Comparison of ENCODE assay signal across 19 mouse cellular contexts in the genomic region with DNA sequence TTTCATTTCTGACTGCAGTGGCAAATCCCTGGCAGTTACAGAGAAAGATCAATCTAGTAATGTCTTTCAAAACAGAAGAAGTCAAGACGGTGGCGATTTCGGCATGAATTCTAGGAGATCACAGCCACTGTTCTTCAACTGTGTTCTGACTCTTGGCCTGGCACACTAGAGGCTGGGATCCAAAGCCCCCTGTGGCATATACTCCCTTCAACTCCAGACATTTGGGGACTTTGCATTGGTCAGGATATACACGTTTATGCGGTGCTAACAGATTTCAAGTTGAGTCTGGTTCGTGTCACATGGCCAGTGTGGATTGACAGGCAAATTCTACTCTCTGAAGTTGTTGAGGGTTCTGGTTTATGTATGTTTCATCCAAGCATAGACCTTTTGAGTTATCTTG.
DNase-seq lines count a peak whose midpoint lies in the region.
"Had no signal": no experiment of that assay in that cellular context is flagged by ENCODE, and none has a peak within 500 bp of the region (broad histone marks: within the 10 kb centered on the region; RNA-seq: fewer than 3 reads in every experiment).

No protein-coding gene starts in this region.

- H3K4me1 ChIP-seq in heart, embryonic 10.5 days, result peaks cover 14% of the 10 kb centered on the region; the same call in 1 of the 2 replicates
- no peaks in the 10 kb centered on the region for H3K4me1 ChIP-seq in limb, embryonic 10.5 days

- no peaks in the 10 kb centered on the region for H3K9me3 ChIP-seq in heart, embryonic 10.5 days
- no peaks in the 10 kb centered on the region for H3K9me3 ChIP-seq in limb, embryonic 10.5 days (replicated peaks)
- H3K9me3 ChIP-seq: G1E had no signal

- intact Hi-C loops in heart, postnatal 14 days (cut with DNase I), result no loop called here

- H3K27me3 ChIP-seq in heart, embryonic 10.5 days (ENCODE audit: insufficient read depth, poor library complexity, severe bottlenecking), result peaks cover 44% of the 10 kb centered on the region
- H3K27me3 ChIP-seq in limb, embryonic 10.5 days (ENCODE audit: low read depth, poor library complexity, severe bottlenecking), result 0 out of 2 replicates have a peak, but pooled peaks cover 3% of the 10 kb centered on the region
- H3K27me3 ChIP-seq: CH12.LX had no signal

- no peaks in the 10 kb centered on the region for H3K36me3 ChIP-seq in heart, embryonic 10.5 days
- H3K36me3 ChIP-seq in limb, embryonic 10.5 days, result no peaks in the 10 kb centered on the region
- H3K36me3 ChIP-seq: G1E had no signal

- 72% methylated on average over 6 of the region's 6 CpGs for WGBS in heart, embryonic 10.5 days
- WGBS in limb, embryonic 10.5 days, result 89% methylated on average over 6 of the region's 6 CpGs

- DNase-seq in heart, adult 11 months, result peak; percentile 51
- DNase-seq in heart, postnatal 14 days, result no peak
- peak; percentile 58 for DNase-seq in heart, embryonic 10.5 days (ENCODE audit: low spot score)
- DNase-seq in heart, adult 8-10 months (ENCODE audit: low spot score), result no peak
- DNase-seq in thymus, postnatal 4 days, result peak; percentile 0
- DNase-seq in thymus, postnatal 36 days, result no peak
- peak; percentile 22 for DNase-seq in limb, embryonic 10.5 days (ENCODE audit: low spot score)
- DNase-seq in right cerebral cortex, postnatal 25 days, result no peak
- DNase-seq: adrenal gland, adult 2 months; adrenal gland, adult 8-10 months; adrenal gland, postnatal 10 days; adrenal gland, postnatal 14 days; adrenal gland, postnatal 25 days; adrenal gland, postnatal 36 days; B cell, adult 2 months; cerebellum, adult 11 months; cerebellum, adult 11-12 months had no signal

- no peak overlapping the region for H3K4me3 ChIP-seq in heart, embryonic 10.5 days
- no peak overlapping the region for H3K4me3 ChIP-seq in limb, embryonic 10.5 days

- no peak overlapping the region for H3K27ac ChIP-seq in heart, embryonic 10.5 days
- H3K27ac ChIP-seq in limb, embryonic 10.5 days, result no peak overlapping the region

Comparison
In these comparisons a context has a peak if more than half of its experiments do, and no peak if none do; other contexts are left out.
1. DNase-seq: peak in heart, adult 11 months (single experiment), heart, embryonic 10.5 days (single experiment), thymus, postnatal 4 days (single experiment) and limb, embryonic 10.5 days (single experiment); none in heart, postnatal 14 days (0 of 2), heart, adult 8-10 months (single experiment), thymus, postnatal 36 days (0 of 2) and right cerebral cortex, postnatal 25 days (single experiment).